Mouse (Mus musculus): ENCODE results near the gene Akip1.

Gene Akip1

GRCm38 (mm10) chr7:109703190-109704015 lies at the start of gene Akip1, which contains the start of gene St5:
TSS of gene Akip1 (plus strand) at chr7:109703690.
TSS of gene St5 (minus strand) at chr7:109703605.
- peak; percentile 99 for DNase-seq

GRCm38 (mm10) chr7:109654871-109655270 lies 48.6 kb upstream of the Akip1 start:
- no peak for DNase-seq

GRCm38 (mm10) chr7:109657884-109658283 lies 45.6 kb upstream of the Akip1 start:
- DNase-seq: no peak

- no peak for DNase-seq
These were observed 44.2 kb upstream of the Akip1 start for GRCm38 (mm10) chr7:109659278-109659677.

- DNase-seq: no peak
These were observed 40.9 kb upstream of the Akip1 start for GRCm38 (mm10) chr7:109662626-109663025.

- DNase-seq: no peak
These were observed 36.8 kb upstream of the Akip1 start for GRCm38 (mm10) chr7:109666664-109667063.

GRCm38 (mm10) chr7:109669426-109670170 lies 33.9 kb upstream of the Akip1 start:
- DNase-seq: no peak

- peak; percentile 65 for DNase-seq
These were observed 31.7 kb upstream of the Akip1 start for GRCm38 (mm10) chr7:109671581-109672471.

GRCm38 (mm10) chr7:109674944-109675628 lies 28.4 kb upstream of the Akip1 start:
- DNase-seq: no peak

- DNase-seq: no peak
These were observed 23.2 kb upstream of the Akip1 start for GRCm38 (mm10) chr7:109680284-109680683.

- no peak for DNase-seq
These were observed 22.6 kb upstream of the Akip1 start for GRCm38 (mm10) chr7:109680879-109681278.

- no peak for DNase-seq
These were observed 16.8 kb upstream of the Akip1 start for GRCm38 (mm10) chr7:109686585-109687128.

- DNase-seq: no peak
These were observed 13.4 kb upstream of the Akip1 start for GRCm38 (mm10) chr7:109690101-109690500.

GRCm38 (mm10) chr7:109690961-109691360 lies 12.5 kb upstream of the Akip1 start:
- DNase-seq: no peak

- no peak for DNase-seq
These were observed 8.7 kb upstream of the Akip1 start for GRCm38 (mm10) chr7:109694576-109695338.

GRCm38 (mm10) chr7:109695339-109695726 lies 8.2 kb upstream of the Akip1 start:
- DNase-seq: no peak

GRCm38 (mm10) chr7:109700213-109700612 lies 3.3 kb upstream of the Akip1 start:
- DNase-seq: peak; percentile 26

- no peak for DNase-seq
These were observed 769 bp upstream of the Akip1 start for GRCm38 (mm10) chr7:109702721-109703120.

- no peak for DNase-seq
These were observed 507 bp downstream of the Akip1 start for GRCm38 (mm10) chr7:109704016-109704377.

GRCm38 (mm10) chr7:109704461-109704860 lies 971 bp downstream of the Akip1 start:
- DNase-seq: no peak

All from thymus, postnatal 4 days (tissue).